Mouse (Mus musculus) heart, postnatal 0 days (tissue): ENCODE data around the gene Ism2.

Experiments
- CTCF ChIP-seq: IDR thresholded peaks from 2 replicates; pipeline ENCODE4 v1.5.1; 2016; ENCODE audit warnings: antibody characterized with exemption, control low read depth, low read depth
- EP300 ChIP-seq: IDR thresholded peaks from 2 replicates; pipeline ENCODE4 v1.6.1; 2016; ENCODE audit warnings: antibody characterized with exemption, low read depth

DNA sequence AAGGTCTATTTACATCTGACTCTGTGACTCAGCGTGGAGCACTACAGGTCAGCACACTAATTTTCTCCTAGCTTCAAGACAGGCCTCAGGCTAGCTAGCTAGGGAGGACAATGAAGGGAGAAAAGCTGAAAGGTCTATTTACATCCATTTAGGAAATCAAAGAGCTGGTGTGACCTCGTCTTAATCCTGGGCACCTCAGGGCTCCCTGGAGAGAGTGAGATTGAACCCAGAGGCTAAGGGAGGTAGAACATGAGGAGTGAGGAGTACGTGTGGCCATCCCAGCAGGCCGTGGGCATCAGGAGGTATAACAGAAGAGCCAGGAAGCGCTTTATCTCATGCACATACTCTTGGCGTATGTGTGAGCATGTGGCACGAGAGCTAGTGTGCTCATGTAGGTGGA is 15.8 kb downstream of the Ism2 start:
- TF ChIP-seq EP300, result no peak
- TF ChIP-seq CTCF, result no peak
